Mouse (Mus musculus) testis, postnatal 14 days (tissue): ENCODE data around the gene Chst10.

ENCODE experiments used
- DNase-seq: peaks from one replicate; pipeline ENCODE4 v3.0.0; 2021; ENCODE audit warnings: low spot score

Gene Chst10

DNA sequence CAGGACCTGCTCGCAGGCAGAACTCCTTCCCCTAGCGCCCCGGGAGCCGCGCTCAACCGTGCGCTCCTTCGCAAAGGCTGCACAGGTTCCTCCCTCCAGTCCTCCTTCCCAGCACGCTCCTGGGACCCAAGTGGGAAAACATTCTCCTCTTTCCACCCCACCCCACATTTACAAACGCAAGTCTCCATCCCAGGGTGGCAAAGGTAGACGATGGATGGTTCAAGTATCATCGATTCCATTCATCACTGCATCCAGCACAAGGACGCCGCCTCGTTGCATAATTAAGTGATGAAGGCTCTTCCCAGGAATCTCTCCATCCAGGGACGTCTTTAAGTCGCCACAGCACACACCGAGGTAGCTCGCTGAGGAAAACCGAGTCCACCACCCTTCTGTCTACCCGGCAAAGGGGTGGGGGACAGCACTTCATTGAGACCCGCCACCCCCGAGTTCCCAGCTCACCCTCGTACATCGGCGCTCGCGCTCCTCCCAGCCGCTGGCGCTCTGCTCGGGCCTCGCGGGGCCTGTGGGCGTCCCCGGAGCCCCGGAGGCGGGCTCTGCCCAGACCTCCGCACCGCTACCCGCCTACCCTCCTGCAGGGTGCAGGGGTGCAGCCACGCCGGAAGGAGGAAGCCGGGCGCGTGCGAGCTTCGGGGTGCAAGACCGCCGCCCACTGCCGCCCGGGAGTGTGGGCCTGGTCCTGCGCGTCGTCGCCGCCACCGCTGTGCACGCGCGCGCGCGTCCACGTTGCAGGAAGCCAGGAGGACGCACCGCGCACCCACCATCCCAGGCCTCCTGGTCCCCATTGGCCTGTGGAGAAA is at the start of gene Chst10:
TSS of gene Chst10 (minus strand) at position 731 of the 818 bp plus-strand sequence.
- DNase-seq = peak; percentile 73

DNA sequence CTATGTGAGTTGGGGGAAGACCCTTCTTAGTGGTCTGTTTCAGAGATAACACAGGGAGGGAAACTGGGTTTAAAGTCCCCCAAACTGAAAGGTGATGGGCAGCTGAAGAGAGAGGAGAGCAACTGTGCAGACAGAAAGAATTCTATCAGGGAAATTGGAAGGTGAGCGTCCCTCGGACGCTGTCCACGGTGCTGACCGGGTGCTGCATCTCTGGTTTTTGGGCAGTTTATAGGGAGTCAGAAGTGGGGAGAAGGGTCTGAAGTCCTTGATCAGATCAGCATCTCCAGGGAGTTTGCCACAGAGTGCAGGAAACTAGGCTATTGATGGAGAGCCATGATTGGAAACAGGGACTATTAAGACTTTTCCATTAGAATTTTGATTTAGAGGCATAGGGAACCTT is 41.6 kb upstream of the Chst10 start:
- no peak for DNase-seq

DNA sequence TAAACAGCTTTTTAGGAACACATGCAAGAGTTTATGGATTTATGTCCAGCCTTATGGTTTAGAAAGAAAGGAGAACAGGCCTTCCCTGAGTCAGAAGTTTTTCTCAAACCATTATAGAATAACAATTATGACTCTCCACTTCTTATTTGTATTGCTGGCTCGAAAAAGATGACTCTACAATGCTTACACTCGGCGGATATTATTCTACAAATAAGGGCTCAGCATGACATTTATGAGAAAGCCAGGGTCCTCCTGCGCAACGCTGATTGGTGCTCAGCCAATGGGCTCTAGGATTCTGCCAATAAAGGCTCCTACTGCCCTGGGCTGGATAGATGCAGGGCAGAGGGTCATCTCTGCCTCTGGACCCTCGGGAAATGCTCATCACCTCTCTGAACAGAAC is 40.9 kb upstream of the Chst10 start, which contains the start of gene Nms:
TSS of gene Nms (plus strand) at position 301 of the 400 bp plus-strand sequence.
- no peak for DNase-seq

DNA sequence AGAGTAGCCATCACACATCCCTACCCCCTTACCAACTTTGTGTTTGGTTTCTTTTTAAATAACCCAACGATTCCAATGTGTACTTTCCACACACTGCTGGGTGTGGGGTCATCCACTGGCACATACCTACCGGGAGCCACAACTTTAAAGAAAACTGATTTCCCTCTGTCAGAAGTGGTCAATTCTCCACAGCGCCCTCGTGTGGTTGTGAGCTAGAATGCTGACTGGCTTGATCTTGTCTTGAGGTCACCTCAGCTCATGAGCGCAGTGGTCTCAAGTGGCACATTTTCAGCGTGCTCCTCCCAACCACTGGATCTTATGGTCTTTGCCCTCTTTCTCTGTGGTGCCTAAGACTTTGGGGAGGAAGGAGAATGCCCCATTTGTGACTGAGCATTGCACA is 38.8 kb upstream of the Chst10 start:
- peak; percentile 20 for DNase-seq

DNA sequence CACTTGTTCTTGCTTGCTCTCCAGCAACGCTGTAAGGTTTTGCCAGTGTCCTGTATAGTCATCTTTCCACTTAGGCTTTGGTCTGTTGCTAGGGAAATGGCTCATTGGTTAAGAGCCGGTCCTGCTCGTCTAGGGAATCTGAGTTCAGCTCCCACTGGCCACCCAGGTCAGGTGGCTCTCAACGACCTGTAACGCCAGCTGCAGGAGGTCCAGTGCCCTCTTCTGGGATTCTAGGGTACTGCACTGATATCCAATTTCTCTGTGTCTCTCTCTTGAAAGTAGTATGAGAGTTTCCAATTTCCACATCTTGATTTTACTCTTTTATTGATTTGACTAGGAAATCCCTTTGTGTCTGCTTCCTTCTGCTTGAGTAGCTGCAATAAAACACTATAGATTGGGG is 36.7 kb upstream of the Chst10 start:
- no peak for DNase-seq

DNA sequence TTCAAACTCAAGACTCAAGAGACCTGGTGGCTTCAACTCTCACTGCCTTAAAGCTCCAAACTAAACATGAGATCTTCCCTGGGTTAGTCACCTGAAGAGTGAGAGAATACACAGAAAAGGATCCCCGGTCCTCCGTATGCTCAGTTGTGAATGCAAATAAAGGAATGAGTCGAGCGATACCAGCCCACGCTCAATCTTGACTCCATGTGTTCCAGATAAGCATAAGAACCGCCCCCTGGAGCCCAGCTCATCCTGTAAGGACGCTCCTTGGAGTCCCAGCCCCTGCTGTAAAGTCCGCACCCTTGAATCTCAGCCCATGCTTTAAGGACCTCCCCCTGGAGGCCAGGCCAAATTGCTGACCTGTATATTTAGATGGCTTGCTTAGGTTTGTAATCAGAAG is 32.8 kb upstream of the Chst10 start:
- DNase-seq = no peak

DNA sequence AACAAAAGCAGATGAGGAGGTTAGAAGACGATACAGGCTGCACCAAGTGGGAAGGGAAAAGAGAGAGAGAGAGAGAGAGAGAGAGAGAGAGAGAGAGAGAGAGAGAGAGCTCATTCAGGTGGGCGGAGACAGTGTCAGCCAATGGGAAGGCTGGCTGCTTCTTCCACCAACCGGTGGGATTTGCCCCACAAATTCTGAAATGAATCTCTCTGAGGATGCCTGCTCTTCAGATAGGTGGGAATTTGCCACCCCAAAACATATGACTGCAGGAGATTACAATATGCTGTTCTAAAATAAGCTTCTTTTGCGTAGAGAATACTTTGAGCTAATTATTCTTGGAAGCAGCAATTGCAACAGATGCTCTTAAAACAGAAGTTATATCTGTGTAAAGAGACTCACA is 31.5 kb upstream of the Chst10 start:
- DNase-seq = no peak

DNA sequence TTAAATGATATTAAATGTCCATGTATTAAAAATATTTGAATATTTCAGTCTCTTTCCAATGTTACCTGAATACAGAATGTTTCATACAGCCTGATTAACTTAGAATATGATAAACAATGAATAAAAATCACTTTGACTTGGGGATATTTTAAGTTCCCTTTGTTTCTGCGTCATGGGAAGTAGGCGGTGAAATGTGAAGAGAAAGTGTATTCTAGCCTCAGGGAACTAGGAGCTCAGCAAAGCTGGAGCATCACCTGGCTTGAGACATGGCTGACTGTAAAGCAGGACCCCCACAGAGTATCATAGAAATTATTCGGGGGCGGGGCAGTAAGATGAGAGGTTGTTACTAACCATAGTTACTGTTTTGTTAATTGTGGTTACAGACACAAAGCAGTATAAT is 31.0 kb upstream of the Chst10 start:
- no peak for DNase-seq

DNA sequence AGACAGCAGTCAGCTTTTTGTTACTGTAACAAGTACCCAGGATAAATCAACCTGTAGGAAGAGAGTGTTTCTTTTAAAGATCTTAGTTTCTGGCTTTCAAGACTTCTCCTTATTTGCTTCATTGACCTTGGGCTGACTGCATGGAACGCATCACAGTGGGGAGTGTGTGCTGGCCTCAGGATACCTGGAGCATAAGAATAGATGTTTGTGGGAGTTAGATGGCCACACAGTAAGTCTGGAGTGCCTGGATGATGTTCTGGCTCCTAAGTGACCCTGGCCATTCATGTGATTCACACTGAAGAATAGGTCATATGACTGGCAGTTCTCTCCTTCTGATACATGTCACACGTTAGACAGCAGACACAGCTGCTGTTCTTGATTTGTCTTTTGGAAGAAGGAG is 6.0 kb upstream of the Chst10 start:
- no peak for DNase-seq

DNA sequence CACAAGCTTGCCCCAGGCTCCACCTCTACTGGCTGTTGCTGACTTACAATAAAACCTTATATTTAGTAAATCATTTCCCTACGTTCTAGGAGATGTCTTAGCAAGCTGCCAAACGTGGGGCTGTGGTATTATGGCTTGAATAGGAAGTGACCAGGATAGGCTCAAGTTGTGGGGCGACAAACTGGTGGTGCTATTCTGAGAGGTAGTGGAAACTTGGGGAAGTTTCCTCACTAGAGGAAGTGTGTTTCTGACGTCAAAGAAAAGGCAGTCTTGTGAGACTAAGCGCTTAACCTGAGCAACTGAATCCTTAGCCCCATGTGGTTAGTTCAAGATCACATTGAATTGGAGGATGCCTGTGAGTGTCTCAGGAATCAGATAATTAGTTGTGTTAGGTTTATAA is 4.6 kb upstream of the Chst10 start:
- no peak for DNase-seq

DNA sequence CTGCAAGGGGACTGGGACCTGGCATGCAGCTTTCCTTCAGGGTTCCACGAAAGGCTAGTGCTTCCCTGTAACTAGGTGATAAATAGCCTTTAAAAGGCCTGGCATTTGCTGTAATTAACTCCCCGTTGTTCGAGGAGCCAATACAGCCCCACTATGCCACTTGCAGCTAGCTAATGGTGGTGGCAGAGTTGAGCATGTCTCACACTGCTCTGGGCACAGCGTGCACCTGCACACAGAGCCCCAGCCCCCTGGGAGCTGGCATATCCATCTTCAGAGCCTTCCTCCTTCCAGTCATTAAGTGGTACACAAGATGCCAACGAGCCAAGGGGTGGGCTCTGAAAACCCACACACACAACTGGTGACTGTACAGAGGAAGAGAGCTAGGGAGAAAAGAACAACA is 4.9 kb downstream of the Chst10 start:
- DNase-seq = no peak

DNA sequence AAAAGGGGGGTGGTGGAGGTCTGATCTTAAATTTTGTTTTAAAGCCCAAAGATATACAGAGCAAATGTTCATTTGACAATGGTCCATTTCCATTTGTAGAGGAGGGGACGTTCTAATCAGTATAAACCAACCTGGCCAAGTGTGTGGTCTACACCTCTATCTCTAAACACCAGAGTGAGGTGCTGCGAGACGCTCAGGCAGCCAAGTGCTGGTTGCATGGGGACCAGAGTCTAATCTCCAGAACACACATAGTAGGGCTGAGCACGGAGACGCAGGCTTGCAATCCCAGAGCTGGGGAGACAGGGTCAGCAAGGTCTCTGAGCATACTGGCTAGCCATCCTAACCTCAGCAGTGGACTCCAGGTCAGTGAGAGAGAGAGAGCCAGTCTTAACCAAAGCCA is 6.5 kb downstream of the Chst10 start:
- DNase-seq = no peak

DNA sequence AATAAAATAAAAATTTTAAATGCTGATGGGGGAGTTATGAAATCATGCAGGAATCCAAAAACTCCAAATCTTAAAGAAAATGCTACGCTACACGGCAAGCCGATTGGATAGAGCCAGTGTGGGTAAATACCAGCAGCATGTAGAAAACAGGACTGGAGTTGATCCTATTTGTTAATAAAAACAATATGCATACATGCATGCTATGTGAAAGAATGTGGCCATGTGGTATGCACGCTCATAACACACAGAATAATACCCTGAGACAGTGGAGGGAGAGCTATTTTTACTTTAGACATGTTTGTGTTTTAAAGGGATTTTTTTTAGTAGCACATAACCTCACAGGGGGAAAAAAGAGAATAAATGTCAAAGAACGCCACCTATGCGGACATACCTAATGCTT is 9.2 kb downstream of the Chst10 start:
- DNase-seq = no peak

DNA sequence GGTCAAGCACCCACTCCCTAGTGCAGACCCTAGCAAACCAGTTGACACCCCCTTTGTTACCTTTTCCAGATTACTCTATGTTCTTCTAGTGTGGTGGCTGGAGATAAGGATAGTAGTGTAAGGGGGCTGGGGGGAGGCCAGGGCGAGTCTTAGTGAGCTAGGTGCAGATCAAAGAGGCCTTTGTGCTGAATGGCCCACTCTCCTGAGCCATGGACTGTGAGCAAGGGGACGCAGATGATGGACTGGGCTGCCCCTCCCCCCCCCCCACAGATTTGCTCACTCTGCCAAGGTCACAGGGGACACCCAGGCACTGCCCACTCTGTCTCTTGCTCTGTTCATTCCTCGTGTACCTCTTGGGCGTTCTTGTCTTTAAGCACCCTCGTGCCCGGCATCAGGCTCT is 10.9 kb downstream of the Chst10 start:
- DNase-seq = no peak

DNA sequence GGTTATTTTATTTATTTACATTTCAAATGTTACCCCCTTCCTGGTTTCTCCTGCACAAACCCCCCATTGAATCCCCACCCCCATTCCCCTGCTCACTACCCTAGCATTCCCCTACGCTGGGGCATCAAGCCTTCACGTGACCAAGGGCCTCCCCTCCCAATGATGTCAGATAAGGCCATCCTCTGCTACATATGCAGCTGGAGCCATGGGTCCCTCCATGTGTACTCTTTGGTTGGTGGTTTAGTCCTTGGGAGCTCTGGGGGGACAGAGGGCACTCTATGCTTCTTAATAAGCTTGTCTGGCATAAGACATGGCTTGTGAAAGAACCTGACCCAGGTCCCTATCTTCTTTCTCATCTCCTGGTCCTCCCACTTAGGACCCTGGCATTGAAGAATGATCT is 11.4 kb downstream of the Chst10 start:
- no peak for DNase-seq

DNA sequence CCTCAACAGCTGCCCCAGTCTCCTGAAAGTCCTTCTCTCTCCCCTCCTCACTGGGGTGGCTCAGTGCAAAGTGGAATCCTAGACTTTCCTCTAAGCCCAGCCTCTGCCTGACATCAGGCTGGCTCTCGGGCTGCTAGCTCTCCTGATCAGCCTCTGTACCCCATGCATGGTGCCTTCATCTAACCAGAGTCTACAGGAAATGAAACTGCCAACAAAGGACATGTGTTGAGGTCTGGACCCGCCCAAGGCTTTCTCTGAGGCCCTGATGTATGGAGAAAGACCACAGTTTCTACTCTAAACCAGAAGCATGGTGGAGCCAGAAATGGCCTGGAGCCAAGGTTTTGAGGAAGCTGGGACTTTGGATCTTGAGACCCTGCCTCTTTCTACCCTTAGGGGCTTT is 12.0 kb downstream of the Chst10 start:
- DNase-seq = no peak

DNA sequence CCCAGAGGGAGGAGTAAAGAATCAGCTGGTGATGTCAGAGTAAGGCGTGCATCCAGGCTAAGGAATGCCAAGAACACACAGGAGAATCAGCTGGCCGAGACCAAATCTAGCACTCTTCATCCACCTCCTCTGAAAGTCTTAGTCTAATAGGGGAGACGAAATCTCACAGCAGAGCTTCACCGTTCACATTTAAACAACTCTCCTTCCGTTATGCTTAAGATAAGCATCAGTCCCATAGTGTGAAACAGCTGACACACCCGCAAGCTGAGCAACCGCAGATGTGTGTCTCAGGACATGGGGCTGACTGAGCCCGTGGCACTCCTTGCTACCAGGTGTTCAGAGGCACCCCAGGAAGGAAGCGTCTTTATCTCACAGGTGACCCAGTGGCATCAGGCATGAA is 14.2 kb downstream of the Chst10 start:
- no peak for DNase-seq

DNA sequence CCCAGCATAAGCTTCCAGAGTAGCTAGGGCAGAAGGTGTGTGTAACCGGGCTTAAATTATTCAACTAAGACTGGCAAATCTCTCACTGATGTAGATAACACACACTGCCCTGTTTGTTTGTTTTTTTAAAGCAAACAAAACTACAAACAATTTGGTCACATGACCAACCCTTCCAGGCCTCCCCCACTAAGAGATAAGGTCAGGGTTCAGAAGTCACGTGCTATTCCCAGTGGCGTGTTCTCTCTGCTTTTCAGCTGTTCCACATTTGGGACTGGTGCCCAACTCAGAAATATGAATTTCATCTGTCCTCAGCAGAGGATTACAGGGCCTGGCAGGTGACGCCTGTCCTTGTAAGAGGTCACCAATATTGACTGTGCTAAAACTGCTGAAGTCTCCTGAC is 15.2 kb downstream of the Chst10 start:
- no peak for DNase-seq

DNA sequence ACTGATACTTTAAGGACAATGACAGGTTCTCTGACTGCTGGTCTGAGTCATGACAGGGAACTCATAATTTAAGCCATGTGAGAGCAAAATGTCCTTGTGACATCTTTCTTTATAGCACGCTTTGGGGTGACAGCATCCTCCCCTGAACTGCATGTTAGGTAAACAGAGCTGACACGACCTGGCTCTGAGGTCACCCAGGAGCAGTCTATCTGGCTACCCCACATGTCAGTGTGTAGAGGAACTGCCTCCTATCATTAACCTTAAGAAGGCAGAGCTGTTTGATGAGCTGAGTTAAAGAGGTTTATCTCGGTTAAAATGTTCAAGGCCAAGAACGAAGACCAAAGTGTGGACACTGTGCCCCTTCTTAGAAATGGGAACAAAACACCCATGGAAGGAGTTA is 16.6 kb downstream of the Chst10 start:
- no peak for DNase-seq

DNA sequence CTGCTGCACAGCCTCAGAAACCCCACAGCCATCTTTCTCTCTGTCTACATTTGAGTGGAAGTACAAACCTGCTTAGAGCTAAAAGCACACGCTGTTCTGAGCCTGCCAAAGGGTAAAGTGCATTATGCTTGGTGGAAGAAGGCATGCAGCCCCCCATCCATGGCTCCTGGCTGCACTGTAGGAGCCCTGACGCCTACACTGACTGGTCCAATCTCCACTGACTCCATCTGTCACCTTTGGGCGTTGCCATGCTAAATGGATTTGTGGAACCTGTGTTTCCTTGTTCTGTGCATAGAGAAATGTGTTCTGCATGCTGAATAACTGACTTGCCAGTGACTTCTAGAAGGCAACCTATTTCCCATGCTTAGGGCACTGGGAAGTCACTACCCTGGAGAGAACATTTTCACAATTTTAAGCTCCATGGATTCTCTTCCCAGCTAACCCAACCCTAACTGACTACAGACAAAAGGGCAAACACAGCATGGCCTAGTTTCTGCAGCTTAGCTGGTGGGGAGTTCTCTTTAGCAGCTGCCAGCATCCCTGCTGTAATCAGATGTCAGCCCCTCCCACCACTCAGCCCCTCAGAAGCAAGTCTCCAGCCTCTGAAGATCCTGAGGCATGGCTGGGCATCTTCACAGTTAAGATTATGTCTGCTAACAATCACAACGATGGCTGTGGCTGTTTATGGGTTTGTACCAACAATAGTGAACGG is 21.1 kb downstream of the Chst10 start:
- no peak for DNase-seq

DNA sequence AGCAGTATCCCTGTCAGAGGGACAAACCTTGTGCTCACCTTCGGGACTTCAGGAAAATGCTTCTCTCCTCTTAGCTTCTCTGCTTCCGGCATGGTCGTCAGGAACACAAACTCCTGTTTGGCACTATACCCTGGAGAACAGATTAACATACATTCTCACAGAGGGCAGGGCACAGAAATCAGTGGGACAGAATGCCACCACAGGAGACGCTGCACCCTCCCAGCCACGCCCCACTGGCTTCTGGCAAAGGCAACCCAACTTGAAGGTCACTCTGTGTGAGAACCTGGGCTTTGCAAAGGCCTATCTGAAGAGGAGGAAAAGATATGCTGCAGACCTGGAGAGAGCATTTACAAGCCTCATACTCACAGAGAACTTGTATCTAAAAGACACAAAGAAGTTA is 24.1 kb downstream of the Chst10 start:
- DNase-seq = no peak

DNA sequence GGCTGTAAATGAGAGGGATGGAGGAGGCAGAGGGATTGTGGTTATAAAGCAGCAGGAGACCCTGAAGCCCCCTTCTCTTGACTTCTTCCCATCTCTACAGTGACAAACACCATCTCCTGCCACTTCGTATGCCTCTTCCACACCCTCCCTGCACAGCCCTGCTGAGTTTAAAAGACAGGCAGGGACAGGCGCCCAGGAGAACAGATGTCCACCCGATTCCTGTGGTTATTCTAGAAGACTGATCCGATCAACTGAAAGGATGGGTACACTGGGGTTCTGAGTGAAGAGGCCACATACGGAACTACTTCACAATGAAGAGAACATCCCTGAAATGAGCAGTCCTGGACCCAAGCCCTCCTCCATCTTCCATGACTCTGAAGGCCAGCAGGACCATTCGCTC is 26.1 kb downstream of the Chst10 start:
- no peak for DNase-seq

DNA sequence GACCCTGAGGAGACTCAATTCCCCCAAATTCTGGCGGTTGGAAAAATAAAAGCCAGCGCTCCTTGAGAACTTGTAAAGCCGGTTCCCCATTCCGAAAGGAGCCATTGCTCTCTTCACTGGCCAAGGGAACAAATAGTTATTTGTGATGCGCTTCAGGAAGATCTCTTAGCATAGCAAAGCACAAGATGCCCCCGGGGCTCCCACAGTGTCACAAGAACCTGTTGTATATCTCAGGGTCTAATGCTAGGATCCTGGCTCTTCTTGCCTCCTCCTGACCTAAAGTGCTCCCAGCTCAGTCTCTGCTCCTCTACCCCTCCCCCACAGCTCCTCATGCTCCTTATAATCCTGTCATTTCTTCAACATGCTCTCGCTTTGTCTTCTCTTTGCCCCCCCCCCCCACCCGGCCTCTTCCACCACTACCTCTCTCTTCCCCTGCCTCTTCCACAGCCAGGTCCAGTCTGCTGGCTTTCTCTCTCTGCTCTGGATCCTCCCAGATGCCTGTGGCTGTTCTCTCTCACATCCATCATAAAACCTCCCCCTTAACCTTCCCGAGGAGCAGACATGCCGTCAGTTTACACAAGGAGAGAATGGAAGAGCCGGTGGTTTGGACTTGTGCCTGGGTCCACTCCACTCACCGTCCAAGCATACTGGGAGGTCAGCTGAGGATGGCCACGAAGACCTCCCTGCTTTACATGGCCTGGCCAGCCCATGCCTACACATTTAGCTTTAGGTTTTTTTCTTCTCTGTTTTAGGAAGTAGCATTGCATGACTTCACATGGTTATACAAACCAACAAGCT is 28.4 kb downstream of the Chst10 start:
- no peak for DNase-seq
